Mouse (Mus musculus) thymus, postnatal 36 days (tissue): ENCODE results near the gene Nudt8.
"Not testable (repeated sequence)": the region's sequence is repeated elsewhere in the genome, so short reads cannot be mapped to it uniquely, and the experiment has no call there.

Experiments
- DNase-seq, 2 experiments: peaks; one replicate each; pipeline ENCODE4 v3.0.0; 2022; ENCODE audit warnings: mixed read lengths in 2 of 2

Nudt8 gene

GRCm38 (mm10) chr19:4015635-4016034, 15.3 kb downstream of the Nudt8 start:
- no peak for DNase-seq

DNA sequence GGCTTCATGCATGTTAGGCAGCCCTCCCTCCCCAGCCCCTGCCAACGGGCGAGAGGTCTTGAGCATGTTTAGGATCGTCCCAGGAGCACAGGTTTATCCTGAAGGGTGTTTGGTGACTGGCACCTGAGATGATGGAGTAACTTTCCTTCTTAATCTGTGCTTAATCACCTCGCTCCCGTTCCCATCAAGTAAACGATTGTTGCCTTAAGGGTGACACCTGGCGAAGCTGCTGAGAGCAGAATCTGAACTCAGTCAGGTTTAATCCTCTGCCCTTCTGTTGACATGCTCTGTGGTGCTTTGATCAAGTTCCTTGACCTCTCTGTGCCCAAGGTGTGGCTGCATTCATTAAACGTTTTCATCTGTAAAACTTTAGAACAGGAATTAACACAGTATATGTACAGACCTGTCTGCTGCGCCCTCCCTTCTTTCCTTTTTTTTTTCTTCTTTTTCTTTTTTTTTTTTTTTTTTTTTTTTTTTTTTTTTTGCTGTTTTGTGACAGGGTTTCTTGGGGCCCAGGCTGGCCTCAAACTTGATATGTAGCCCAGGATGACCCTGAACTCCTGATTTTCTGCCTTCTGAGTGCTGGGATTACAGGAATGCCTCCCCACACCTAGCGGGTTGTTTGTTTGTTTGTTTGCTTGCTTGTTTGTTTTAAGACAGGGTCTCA, 17.7 kb downstream of the Nudt8 start:
- DNase-seq: no peak

DNA sequence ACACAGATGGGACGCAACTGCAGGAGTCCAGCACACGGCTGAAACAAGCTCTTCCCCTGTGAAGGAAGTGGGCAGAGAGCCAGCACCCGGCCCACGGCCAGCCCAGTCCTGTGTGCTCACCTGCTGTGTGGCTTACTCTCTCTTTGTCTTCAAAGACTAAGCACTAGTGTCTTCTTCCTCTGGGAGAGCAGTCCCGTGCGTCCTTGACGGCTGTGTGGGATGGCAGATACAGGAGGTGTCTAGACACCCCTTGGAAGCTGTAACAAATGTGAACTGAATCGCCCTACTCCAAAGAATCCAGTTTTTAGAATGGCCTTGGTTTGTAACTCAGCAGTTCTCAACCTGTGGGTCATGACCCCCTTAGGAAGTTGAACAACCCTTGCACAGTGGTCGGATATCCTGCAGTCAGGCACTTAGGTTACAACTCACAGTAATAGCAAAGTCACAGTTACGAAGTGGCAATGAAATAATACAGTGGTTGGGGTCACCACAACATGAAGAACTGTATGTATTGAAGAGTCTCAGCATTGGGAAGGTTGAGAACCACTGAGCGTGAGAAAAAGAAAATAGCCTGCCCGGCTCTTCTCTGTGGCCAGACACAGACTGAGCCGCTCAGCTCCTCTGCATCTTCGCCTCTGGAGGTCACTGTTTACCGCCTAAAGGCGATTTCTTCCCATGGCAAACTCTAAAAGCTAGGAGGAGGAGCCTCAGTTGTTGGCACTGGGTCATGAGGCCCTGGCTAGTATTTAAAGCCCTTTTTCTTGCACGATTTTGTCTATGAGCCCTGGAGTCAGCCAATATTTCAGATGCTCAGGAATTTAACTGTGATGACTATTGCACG, 18.6 kb downstream of the Nudt8 start:
- peak; percentile 55 to 56 for DNase-seq

DNA sequence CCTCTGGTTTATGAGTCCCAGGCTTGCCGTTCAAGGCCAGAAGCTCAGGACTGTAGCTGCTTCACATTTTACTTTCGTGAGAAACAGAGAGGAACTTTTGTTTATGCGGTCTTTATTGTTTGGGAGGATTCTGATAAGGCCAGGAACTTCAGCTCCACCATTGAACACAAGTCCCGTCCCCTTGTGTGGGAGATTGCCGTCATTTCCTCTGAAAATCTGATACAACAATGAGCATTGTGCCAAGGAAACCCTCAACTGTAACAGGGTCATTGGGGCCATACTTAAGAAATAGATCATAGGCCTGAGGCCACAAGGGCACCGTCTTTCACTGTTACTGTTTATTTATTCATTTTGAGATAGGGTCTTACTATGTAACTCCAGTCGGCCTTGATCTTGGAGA, 22.8 kb downstream of the Nudt8 start:
- no peak for DNase-seq

GRCm38 (mm10) chr19:4027576-4027975, 27.2 kb downstream of the Nudt8 start:
- no peak for DNase-seq

DNA sequence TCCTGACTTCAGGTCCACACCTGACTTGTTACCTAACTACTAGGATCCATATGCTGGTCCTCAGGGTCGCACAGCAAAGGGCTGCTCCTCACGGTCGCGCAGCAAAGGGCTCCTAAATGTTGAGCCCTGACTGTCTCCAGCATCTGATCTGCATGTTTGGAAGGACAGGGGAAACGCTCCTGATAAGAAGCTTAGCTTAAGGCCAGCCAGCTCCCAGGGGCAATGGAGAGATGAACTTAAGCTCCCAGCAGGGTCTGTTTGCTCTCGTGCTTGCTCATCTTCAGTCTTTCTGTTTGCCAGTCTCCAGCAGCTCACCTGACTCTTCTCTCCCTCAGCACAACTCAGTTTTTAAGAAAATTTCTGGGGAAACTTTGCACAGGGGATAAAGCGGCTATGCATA, 32.3 kb downstream of the Nudt8 start:
- no peak for DNase-seq

DNA sequence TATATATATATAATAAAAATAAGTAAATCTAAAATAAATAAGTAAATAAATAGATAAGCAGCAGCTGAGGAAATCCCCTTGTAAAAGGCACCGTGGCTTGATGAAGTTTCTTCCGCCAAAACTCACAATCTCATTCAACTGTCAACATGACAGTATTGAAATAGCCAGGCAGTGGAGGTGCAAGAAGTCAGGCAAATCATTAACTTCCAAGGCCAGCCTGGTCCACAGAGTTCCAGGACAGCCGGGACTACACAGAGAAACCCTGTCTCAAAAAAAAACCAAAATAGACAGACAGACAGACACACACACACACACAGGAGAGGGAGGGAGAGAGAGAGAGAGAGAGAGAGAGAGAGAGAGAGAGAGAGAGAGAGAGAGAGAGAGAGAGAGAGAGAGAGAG, 32.9 kb downstream of the Nudt8 start:
- DNase-seq: no peak

GRCm38 (mm10) chr19:4033742-4034141, 33.4 kb downstream of the Nudt8 start:
- DNase-seq: no peak

DNA sequence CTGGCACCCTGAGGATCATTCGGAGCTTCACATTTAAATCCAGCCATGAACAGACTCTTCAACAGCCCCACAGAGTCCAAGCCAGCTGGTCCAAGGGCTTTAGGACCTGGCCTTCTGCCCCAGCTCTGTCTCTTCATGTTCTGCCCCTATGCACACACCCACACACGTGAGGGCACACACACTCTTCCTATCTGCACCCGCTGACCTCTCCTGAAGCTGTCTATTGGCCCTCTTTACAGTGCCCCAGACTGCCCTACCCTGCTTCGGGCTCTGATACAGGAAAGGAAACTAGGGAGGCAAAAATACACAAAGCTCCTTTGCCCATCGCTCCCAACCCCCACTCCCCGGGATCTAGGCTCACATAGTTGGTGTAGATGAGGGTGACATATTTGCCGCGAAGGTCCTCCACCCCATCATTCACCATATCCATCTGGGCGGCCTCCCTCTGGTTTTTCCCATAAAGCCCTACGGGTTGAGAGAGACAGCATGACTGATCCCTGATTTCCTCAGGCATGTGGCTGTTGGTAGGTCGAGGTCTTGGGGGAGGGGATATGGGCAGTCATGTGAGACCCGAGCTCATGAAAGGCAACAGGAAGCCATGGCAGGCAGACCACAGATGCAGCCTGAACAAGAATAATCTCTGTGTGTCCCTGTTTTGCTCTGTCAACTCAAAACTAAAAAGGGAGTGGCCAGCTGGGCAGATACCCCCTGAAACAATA, 36.1 kb downstream of the Nudt8 start:
- no peak for DNase-seq

DNA sequence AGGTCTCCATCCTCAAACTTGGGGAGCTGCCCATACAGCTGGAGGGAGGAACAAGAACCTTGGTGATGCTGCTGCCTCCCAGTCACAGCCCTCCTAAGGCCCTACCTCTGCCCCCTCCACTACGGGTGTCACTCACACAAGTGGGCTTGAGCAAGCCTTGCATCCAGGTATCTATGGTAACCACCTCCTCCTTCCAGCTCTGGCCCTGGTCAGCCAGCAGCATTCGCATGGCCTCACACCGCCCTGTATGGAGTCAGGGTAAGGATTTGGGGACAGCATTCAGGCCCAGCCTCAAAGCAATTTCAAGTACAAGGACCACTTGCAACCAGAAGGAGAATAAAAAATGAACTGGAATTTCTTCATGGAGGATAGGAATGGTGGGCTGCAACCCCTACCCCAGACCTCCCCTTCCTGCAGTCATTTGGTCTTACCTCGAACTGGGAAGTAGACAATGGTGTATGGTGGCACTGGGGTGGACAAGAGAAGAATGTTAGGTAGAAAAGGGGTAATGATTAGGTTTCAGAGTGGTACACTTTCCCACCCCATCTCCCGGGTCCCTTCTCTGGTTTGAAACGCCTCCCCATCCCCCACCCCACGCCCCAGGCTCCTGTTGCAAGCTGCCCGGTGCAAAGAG, 36.9 kb downstream of the Nudt8 start:
- not testable (repeated sequence) for DNase-seq

GRCm38 (mm10) chr19:4037788-4038232, 37.4 kb downstream of the Nudt8 start, which contains the start of gene Gstp1:
Gene Gstp1 (minus strand): TSS chr19:4037985.
- DNase-seq: peak; percentile 87 to 90

GRCm38 (mm10) chr19:4040941-4041340, 40.6 kb downstream of the Nudt8 start:
- DNase-seq: not testable (repeated sequence)

GRCm38 (mm10) chr19:4041500-4041899, 41.1 kb downstream of the Nudt8 start:
- not testable (repeated sequence) for DNase-seq

- DNase-seq: no peak
Measured at GRCm38 (mm10) chr19:4042124-4042523, 41.7 kb downstream of the Nudt8 start.

DNA sequence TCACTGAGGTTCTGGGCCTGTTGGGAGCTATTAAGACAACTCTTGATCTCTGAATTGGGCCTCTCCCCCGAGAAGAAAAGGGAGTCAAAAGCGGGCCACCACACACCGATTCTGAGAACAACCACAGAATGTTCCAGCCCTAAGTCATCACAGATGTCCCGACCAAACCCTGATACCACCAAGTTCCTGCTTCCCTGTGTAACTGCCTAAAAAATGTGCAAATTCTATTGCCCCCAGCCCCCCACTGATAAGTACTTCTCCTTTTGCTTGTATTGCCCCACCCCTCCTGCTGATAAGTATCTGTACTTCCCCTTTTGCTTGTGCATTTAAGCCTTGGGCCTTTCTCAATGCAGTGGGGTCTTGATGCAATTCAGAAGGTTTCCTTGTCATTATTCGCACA, 43.7 kb downstream of the Nudt8 start:
- DNase-seq: not testable (repeated sequence)

GRCm38 (mm10) chr19:4045966-4046865, 45.8 kb downstream of the Nudt8 start, which contains the start of gene Gstp2:
Gene Gstp2 (minus strand): TSS chr19:4046023.
- DNase-seq: no peak

DNA sequence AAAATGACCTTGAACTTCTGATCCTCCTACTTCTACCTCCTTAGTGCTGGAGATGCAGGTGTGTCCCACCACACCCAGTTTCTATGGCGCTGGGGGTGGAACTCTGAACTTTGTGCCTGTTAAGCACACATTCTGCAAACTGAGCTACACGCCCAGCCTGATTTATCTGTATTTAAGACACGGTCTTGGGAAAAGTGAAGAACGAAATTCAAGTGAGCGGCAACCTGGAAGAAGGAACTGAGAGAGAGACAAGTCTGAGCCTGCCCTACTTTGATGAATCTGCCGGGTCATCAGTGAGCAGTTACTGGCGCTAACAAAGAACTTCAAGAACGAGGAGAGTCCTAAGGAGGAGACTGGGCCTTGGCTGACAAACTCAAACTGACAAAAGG, 46.5 kb downstream of the Nudt8 start:
- no peak for DNase-seq

DNA sequence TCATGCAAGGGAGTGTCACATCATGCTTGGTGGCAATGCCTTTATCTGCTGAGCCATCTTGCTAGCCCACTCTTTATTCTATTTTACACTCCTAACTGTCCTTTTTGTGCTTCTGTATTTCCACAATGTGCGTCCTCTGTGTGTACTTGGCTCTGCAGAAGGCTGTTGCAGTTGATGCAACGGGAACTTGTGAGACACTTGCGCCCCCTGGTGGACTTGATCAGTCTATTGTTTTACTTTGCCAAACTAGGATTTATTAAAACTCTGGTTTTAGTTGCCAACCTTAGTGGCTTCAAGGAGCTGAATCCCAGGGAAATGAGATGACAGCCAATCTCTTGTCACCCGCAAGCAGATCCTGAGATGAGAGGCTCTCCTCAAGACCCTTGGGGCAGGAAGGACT, 47.5 kb downstream of the Nudt8 start:
- peak; percentile 69 to 78 for DNase-seq

- not testable (repeated sequence) for DNase-seq
Measured at GRCm38 (mm10) chr19:4049069-4049468, 48.7 kb downstream of the Nudt8 start.

GRCm38 (mm10) chr19:4051016-4051415, 50.6 kb downstream of the Nudt8 start:
- DNase-seq: no peak
